Mouse (Mus musculus): ENCODE data around the gene Chmp2a.

Chmp2a gene

DNA sequence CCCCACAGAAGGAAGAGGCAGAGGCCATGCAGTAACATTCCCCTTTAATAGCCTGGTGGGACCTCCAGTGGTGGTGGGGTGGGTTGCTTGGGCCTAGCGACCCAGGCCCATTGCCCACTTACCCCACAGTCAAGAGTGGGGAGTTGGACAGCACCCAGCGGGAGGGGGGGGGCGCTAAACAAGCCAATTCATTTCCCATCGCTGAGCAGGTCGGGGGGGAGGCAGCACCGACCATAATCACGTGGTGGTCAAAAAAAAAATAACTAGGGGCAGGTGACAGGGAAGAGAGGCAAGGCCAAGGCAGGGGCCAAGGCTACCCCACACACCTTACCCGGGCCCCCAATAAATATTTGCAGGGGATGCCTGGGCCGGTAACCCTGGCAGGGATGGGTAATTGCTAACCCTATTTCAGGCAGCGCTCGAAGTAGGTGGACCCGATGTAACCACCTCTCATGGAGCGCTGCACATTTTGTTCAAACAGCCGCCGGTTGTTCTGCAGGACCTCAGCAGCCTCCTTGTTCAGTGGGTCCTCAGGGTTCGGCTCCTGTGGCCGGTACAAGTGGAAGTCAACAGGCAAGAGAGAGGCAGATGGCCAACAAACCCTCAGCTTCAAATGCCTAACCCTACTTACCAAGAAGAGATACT lies 726 bp upstream of the Chmp2a start:
- no peak for DNase-seq (ENCODE audit: low spot score in 2 of 2)

- DNase-seq (ENCODE audit: low spot score in 2 of 2): no peak
Measured at GRCm38 (mm10) chr7:13033451-13034147, 1.0 kb downstream of the Chmp2a start.

- no peak for DNase-seq (ENCODE audit: low spot score in 2 of 2)
Measured at GRCm38 (mm10) chr7:13032541-13032940, 2.1 kb downstream of the Chmp2a start.

DNA sequence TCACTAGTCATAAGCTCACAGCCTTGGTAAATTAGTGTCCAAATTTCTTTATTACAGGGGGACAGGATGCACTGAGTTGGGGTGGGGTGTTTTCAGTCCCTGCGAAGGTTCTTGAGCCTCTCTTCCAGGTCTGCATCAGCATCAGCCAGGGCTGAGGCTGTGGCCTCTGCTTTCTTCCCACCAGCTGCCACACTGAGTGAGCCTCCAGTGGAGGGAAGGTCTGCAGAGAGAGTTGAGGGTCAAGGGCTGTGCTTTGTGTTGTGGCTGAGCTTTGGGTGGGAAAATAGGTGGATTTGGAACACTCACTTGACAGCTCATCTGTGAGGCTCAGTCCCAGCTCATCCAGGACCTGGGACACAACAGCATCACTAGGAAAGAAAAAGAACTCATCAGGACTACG lies 2.6 kb downstream of the Chmp2a start:
- no peak for DNase-seq (ENCODE audit: low spot score in 2 of 2)

GRCm38 (mm10) chr7:13031069-13031468 lies 3.5 kb downstream of the Chmp2a start:
- DNase-seq (ENCODE audit: low spot score in 2 of 2): no peak

GRCm38 (mm10) chr7:13028986-13029385 lies 5.6 kb downstream of the Chmp2a start:
- no peak for DNase-seq (ENCODE audit: low spot score in 2 of 2)

DNA sequence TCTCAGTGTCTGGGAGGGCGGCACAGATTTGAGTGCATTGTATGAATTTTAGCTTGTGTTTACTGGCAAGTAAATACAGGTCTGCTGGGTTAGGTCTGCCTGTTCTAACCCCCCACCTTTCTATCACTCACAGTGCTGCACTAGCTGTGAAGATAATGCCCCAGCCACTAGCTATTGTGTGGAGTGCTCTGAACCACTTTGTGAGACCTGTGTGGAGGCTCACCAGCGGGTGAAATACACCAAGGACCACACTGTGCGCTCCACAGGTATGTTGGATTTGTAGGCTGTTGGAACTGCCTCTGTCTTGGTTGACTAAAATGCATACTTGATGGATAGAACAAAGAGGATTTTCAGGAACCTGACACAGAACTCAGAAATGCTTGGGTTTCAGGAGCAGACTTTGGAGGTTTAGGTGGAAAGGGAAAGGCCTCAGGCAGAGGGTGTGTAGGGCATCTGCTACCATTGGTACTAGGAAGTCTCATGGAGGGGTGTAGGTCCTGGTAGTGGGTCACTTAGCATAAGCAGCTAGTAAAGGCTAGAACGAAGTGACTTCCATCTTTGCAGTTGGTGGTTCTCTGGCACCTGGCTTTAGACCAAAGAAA lies 9.0 kb downstream of the Chmp2a start:
- no peak for DNase-seq (ENCODE audit: low spot score in 2 of 2)

DNA sequence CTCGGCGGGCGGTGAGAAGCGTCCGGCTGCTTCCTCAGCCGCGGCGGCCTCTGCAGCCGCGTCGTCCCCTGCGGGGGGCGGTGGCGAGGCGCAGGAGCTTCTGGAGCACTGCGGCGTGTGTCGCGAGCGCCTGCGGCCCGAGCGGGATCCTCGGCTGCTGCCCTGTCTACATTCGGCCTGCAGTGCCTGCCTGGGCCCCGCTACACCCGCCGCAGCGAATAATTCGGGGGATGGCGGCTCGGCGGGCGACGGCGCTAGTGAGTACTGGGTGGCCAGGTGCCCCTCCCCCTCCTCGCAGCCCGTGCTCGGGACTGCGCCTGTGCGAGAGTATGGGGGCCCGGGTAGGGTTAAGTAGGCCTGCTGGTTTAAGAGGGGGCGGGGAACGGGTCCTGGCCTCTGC lies 9.8 kb downstream of the Chmp2a start:
- DNase-seq (ENCODE audit: low spot score in 2 of 2): peak; percentile 74 to 79

- peak; percentile 95 for DNase-seq (ENCODE audit: low spot score in 2 of 2)
Measured at GRCm38 (mm10) chr7:13023928-13024731, 10.5 kb downstream of the Chmp2a start.

- no peak for DNase-seq (ENCODE audit: low spot score in 2 of 2)
Measured at GRCm38 (mm10) chr7:13022773-13023535, 11.7 kb downstream of the Chmp2a start.

DNA sequence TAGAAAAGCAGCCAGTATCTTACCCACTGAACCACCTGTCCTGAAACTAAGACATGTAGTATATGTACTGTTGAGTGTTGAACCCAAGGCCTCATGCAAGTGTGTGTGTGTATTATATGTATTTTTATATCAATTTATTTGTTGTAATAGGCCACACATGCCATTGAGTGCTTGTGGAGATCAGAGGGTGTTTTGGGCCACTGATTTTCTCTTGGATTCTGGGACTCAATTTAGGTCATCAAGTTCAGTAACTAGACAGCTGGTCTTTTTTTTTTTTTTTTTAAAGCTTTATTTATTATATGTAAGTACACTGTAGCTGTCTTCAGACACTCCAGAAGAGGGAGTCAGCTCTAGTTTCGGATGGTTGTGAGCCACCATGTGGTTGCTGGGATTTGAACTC lies 19.4 kb downstream of the Chmp2a start:
- no peak for DNase-seq (ENCODE audit: low spot score in 2 of 2)

- no peak for DNase-seq (ENCODE audit: low spot score in 2 of 2)
Measured at GRCm38 (mm10) chr7:13014275-13014839, 20.2 kb downstream of the Chmp2a start.

DNA sequence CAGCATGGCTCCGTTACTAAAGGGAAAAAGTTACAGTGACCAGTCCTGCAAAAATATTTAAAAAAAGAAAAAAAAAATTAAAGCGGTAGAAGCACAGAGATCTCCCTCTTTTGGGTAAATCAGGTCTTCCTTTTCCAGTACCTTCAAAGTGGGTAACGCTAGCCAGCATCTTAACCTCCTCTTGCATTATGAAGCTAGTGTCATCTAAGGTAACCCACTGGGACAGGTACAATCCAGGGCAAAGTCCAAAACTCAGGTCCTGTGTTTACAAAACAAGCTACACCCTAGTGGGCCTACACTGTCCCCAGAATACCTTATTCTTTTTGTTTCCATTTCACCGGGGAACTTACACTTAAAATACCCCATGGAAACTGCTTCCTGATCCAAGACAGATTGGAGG lies 20.9 kb downstream of the Chmp2a start:
- DNase-seq (ENCODE audit: low spot score in 2 of 2): no peak

DNA sequence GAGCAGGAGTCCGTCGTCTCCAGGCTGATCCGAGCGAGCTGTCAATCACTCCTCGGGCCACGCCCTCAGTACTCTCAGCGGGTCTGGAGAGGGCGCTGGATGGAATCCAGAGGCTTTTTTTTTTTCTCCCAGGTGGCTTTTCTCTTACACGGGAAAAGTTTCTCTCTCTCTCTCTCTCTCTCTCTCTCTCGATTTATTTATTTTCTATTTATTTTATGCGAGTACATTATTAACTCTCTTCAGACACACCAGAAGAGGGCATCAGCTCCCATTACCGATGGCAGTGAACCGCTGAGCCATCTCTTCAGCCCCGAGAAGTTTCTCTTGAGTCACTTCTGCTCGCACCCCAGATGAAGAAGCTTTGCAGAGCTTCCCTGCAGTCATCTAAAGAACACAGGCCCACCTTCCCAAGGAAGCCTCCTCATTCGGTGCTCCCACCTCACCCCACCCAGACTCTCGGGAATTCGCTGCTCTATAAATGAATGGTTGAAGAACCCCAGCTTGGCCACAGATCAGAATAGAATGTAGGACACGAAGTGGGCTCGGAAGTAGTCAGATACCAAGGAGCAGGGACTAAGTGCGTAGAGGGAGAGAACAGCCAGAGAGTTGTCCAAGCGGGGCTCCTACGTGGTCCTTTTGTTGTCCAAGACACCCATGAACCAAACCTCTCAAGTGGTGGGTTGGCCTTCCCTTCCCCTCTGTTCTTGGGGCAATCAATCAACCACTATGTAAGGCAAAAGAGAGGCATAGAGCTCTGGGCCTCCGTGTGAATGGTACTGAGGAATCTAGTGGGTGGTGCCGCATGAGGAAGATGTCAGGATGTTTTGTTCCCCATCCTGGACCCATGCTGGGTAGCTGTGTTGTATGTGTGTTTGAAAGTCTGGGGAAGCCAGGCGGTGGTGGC lies 24.4 kb downstream of the Chmp2a start, which contains the start of gene Zbtb45:
TSS of gene Zbtb45 (minus strand) at position 30 of the 904 bp plus-strand sequence.
- no peak for DNase-seq (ENCODE audit: low spot score in 2 of 2)

- peak; percentile 90 to 93 for DNase-seq (ENCODE audit: low spot score in 2 of 2)
Measured at GRCm38 (mm10) chr7:13009143-13010004, 25.2 kb downstream of the Chmp2a start.

DNA sequence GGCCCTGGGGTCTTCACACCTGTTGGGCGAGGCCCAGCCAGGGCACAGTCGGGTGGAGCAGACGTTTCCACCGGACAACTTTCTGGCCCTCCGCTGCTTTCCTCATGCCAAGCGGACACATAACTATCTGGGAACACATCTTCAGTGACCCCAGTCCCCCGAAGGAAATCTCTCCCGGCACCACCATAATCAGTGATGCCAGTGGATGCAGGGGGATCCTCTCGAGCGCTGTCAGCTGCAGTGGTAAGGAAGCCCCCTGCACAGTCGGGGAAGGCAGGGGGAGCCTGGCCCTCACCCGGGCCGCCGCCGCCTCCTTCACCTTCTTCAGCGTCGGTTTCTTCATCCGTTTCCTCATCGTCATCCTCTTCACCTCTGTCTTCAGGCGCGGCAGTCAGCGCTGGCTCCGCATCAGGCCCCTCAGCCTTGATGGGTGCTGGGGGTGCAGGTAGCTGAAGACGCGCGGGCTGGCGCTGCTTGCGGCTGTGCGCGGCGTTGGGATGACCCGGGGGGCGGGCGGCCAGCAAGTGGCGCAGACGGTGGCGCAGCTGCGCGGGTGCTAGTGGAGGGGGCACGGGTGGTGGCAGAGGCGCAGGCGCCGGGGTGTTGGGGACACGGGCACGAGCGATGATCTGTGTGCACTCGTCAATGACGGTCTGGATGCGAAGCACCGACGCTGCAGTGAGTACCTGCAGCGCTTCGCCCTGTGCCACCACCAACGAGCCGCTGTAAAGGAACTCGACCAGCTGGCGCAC lies 27.1 kb downstream of the Chmp2a start:
- no peak for DNase-seq (ENCODE audit: low spot score in 2 of 2)

DNA sequence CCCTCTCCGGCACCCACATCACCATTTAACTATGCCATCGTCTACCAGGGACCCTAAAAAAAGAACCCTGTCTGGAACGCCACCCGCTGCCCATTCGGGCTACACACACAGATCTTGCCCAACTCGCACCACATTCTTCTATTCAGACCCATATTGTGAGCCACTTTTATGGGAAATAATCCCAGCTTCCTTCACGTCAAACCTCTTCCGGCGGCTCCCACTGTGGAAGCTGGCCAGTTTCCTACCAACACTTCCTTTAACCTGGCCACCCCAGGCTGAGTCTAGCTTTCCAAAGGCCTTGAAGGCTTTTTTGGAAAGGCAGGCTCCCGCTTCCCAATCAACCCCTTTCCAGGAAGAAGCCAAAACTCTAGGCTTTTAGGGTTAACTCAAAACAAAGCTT lies 28.1 kb downstream of the Chmp2a start:
- DNase-seq (ENCODE audit: low spot score in 2 of 2): no peak

GRCm38 (mm10) chr7:13006011-13006410 lies 28.6 kb downstream of the Chmp2a start:
- DNase-seq (ENCODE audit: low spot score in 2 of 2): no peak

Measured in frontal cortex, postnatal 25 days (tissue).